Mouse (Mus musculus) CD4-positive, CD25-positive, alpha-beta regulatory T cell (primary cell): ENCODE data around the gene Ndc1. TPM values are rescaled to one million over a fixed set of nuclear protein-coding genes. Genes with fewer than 3 reads are reported as not detected.

Source experiments
- polyA plus RNA-seq: library from polyadenylated mRNA; unstranded; fragments of 100-300 nt; shearing (Covaris generic); gene quantifications from one replicate; pipeline ENCODE4 v1.2.1, GENCODE M21; 2017

Gene Ndc1
- 8.9 TPM for polyA plus RNA-seq

GRCm38 (mm10) chr4:107367567-107368314 lies at the start of gene Ndc1:
TSS of gene Ndc1 (plus strand) at chr4:107367784.

GRCm38 (mm10) chr4:107434356-107435237 lies 67.0 kb downstream of the Ndc1 start, which contains the start of gene Glis1:
TSS of gene Glis1 (plus strand) at chr4:107434591.

Other genes with a start within 250 kb of the Ndc1 start
- 397 TPM for gene Tmem59, start 189.4 kb upstream of the Ndc1 start, polyA plus RNA-seq
- 25.6 TPM for gene Tceanc2, start 188.7 kb upstream of the Ndc1 start, polyA plus RNA-seq
- 0.28 TPM for gene Ldlrad1, start 158.6 kb upstream of the Ndc1 start, polyA plus RNA-seq
- 33.3 TPM for gene Lrrc42, start 114.3 kb upstream of the Ndc1 start, polyA plus RNA-seq
- gene Hspb11, start 114.2 kb upstream of the Ndc1 start, polyA plus RNA-seq, result 23.1 TPM
- not detected for gene Dio1, start 60.6 kb upstream of the Ndc1 start, polyA plus RNA-seq
- gene Yipf1, start 53.4 kb upstream of the Ndc1 start, polyA plus RNA-seq, result 97.0 TPM
- gene Glis1, start 66.8 kb downstream of the Ndc1 start, polyA plus RNA-seq, result 0.57 TPM